Mouse (Mus musculus): Measurements from ENCODE around the gene Fam178b. TPM values are rescaled to one million over a fixed set of nuclear protein-coding genes. Genes with fewer than 3 reads are reported as not detected.

The Fam178b gene
- polyA plus RNA-seq, 2 experiments: 0.21 to 0.27 TPM

DNA sequence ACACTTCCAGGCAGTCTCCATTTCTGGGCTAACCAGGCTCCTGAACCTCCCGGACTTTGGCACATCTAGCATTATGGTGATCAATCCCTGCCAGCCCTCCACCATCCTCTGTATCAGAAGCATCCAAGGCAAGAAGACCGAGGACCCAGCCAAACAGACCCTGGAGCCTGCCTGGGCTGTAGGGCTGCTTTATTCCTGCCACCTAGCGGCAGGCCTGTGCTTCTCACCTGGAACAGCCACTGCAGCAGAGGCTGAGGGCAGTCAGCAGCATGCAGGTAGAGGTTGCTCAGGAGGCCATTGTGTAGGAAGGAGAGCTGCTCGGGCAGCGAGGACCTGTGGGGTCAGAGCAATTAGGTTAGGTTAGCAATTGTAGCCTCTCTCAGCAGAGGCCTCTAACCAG lies 48.0 kb downstream of the Fam178b start:
- Histone ChIP-seq H3K36me3 (replicated peaks; ENCODE audit: control insufficient read depth, insufficient read depth, low read depth) (no peaks in the 10 kb centered on the region), H3K27ac (no peak overlapping the region), H3K27me3 (ENCODE audit: control insufficient read depth, insufficient read depth, low read length) (no peaks in the 10 kb centered on the region), H3K4me3 (ENCODE audit: insufficient read depth in 1 of 2, low read depth in 2 of 2, low read length in 2 of 2) (no peak overlapping the region), H3K9ac (replicated peaks) (no peak overlapping the region), H3K9me3 (ENCODE audit: control insufficient read depth, low read length) (no peaks in the 10 kb centered on the region), H3K4me2 (ENCODE audit: low read depth) (no peak overlapping the region), H3K4me1 (replicated peaks; ENCODE audit: control insufficient read depth in 2 of 2, insufficient read depth in 2 of 2, low read length in 1 of 2) (peaks cover 0 to 8% of the 10 kb centered on the region in 2 experiments; a peak in 2 of 4 replicates)
- DNase-seq (ENCODE audit: low read depth in 3 of 3, low spot score in 3 of 3) (no peak), ATAC-seq (ENCODE audit: insufficient read depth) (no peak)
- TF ChIP-seq CTCF (IDR thresholded peaks at IDR 0.05; ENCODE audit: low read depth): peak; percentile 89
- no peak for TF ChIP-seq EP300 (IDR thresholded peaks at IDR 0.05; ENCODE audit: low read depth)
- WGBS (ENCODE audit: insufficient replicate concordance): 18% methylated on average over 5 of the region's 5 CpGs

DNA sequence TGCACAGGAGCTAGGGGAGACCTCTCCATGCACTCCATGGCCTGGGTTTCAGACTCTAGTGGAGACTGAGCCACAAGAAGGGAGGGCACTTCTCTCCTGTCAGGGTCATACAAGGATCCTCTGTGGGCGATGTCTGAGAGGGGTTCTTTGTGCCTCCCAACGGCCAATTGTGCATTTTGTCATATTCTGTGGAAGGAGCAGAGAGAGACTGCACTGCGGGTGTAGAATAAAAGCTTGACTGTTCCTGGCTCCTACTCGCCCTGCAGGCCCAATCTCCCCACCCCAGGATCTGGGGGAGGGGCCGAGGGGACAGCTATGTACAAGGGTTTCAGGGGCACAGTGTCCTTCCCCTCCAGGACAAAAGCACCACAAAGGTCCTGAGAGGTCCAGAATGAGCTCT lies 49.1 kb downstream of the Fam178b start:
- ATAC-seq (ENCODE audit: insufficient read depth) (no peak), DNase-seq (ENCODE audit: low read depth in 3 of 3, low spot score in 3 of 3) (no peak)
- Histone ChIP-seq H3K4me3 (ENCODE audit: insufficient read depth in 1 of 2, low read depth in 2 of 2, low read length in 2 of 2) (no peak overlapping the region), H3K9ac (replicated peaks) (no peak overlapping the region), H3K4me1 (replicated peaks; ENCODE audit: control insufficient read depth in 2 of 2, insufficient read depth in 2 of 2, low read length in 1 of 2) (peaks cover 0 to 8% of the 10 kb centered on the region in 2 experiments; a peak in 2 of 4 replicates), H3K27ac (no peak overlapping the region), H3K27me3 (ENCODE audit: control insufficient read depth, insufficient read depth, low read length) (no peaks in the 10 kb centered on the region), H3K4me2 (ENCODE audit: low read depth) (no peak overlapping the region), H3K9me3 (ENCODE audit: control insufficient read depth, low read length) (no peaks in the 10 kb centered on the region), H3K36me3 (replicated peaks; ENCODE audit: control insufficient read depth, insufficient read depth, low read depth) (no peaks in the 10 kb centered on the region)
- TF ChIP-seq EP300 (IDR thresholded peaks at IDR 0.05; ENCODE audit: low read depth) (no peak), CTCF (IDR thresholded peaks at IDR 0.05; ENCODE audit: low read depth) (no peak)
- WGBS (ENCODE audit: insufficient replicate concordance): 56% methylated on average over 5 of the region's 5 CpGs

DNA sequence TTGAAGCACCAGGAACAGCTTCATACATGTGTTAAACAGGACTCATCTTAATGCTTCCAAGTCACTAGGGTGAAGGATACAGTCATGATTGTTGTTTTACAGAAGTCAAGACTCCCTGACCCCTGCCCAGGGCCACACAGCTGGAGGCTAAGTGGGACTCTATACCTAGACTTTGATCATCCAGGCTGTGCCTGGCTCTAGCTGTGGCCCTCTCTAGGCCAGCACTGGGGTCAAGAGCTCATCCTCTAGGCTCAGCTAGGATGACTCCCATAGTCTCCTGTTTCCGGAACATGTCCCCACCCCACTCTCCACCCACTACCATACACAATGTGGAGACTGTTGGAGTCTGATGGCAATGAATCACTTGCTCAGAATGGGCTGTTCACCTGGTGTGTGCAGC lies 50.1 kb downstream of the Fam178b start:
- Histone ChIP-seq H3K9me3 (ENCODE audit: control insufficient read depth, low read length) (no peaks in the 10 kb centered on the region), H3K4me2 (ENCODE audit: low read depth) (no peak overlapping the region), H3K9ac (replicated peaks) (no peak overlapping the region), H3K27ac (no peak overlapping the region), H3K4me1 (replicated peaks; ENCODE audit: control insufficient read depth in 2 of 2, insufficient read depth in 2 of 2, low read length in 1 of 2) (peaks cover 0 to 8% of the 10 kb centered on the region in 2 experiments; a peak in 2 of 4 replicates), H3K36me3 (replicated peaks; ENCODE audit: control insufficient read depth, insufficient read depth, low read depth) (no peaks in the 10 kb centered on the region), H3K27me3 (ENCODE audit: control insufficient read depth, insufficient read depth, low read length) (no peaks in the 10 kb centered on the region), H3K4me3 (ENCODE audit: insufficient read depth in 1 of 2, low read depth in 2 of 2, low read length in 2 of 2) (no peak overlapping the region)
- DNase-seq (ENCODE audit: low read depth in 3 of 3, low spot score in 3 of 3) (no peak), ATAC-seq (ENCODE audit: insufficient read depth) (no peak)
- 72% methylated on average over 1 of the region's 1 CpGs for WGBS (ENCODE audit: insufficient replicate concordance)
- TF ChIP-seq CTCF (IDR thresholded peaks at IDR 0.05; ENCODE audit: low read depth): no peak
- no peak for TF ChIP-seq EP300 (IDR thresholded peaks at IDR 0.05; ENCODE audit: low read depth)

DNA sequence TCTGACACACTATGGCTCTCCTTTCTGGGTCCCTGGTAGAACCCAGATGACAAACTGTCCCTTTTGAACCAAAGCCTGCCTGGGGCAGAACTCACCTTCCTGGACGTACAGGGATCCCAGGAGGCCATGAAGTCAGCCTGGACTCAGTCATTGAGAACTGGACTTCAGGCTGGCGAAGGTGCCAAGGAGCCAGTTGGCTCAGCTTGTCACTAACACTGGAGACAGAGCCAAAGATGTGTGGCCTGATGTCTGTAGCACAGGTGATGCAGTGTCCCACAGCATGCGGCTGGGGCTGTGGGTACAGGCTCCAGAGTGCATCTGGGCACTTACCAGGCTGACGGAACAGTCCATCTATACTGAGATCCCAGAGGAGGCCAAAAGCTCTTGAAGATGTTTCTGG lies 50.9 kb downstream of the Fam178b start:
- WGBS (ENCODE audit: insufficient replicate concordance): 70% methylated on average over 4 of the region's 4 CpGs
- no peaks in the 10 kb centered on the region for H3K9me3 ChIP-seq (ENCODE audit: control insufficient read depth, low read length)
- H3K4me2 ChIP-seq (ENCODE audit: low read depth): no peak overlapping the region
- TF ChIP-seq CTCF (IDR thresholded peaks at IDR 0.05; ENCODE audit: low read depth): no peak
- no peak for TF ChIP-seq EP300 (IDR thresholded peaks at IDR 0.05; ENCODE audit: low read depth)
- no peak overlapping the region for H3K27ac ChIP-seq
- H3K9ac ChIP-seq (replicated peaks): no peak overlapping the region
- H3K4me1 ChIP-seq (replicated peaks; ENCODE audit: control insufficient read depth in 2 of 2, insufficient read depth in 2 of 2, low read length in 1 of 2): peaks cover 0 to 6% of the 10 kb centered on the region in 2 experiments; a peak in 1 of 4 replicates
- no peaks in the 10 kb centered on the region for H3K36me3 ChIP-seq (replicated peaks; ENCODE audit: control insufficient read depth, insufficient read depth, low read depth)
- no peak overlapping the region for H3K4me3 ChIP-seq (ENCODE audit: insufficient read depth in 1 of 2, low read depth in 2 of 2, low read length in 2 of 2)
- no peaks in the 10 kb centered on the region for H3K27me3 ChIP-seq (ENCODE audit: control insufficient read depth, insufficient read depth, low read length)
- no peak for ATAC-seq (ENCODE audit: insufficient read depth)
- DNase-seq (ENCODE audit: low read depth in 3 of 3, low spot score in 3 of 3): no peak

DNA sequence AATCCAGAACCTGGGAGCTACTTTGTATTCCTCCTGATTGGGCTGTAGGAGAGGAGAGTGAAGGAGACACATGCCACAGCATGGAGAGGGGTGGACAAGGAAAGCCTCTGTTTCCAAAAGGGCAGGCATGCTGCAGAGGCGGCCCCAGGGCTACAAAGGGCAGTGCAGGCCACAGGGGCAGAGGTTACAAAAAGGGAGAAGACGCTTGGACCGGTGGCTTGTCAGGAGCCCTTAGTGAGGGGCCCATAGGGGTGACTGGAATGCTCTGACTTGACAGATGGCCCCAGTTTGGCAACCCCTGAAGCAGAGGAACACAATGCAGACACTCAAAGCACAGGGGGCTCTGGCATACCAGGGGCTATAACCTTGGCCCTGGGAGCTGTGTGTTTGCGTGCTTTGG lies 51.6 kb downstream of the Fam178b start:
- 59% methylated on average over 4 of the region's 4 CpGs for WGBS (ENCODE audit: insufficient replicate concordance)
- Histone ChIP-seq H3K4me2 (ENCODE audit: low read depth) (no peak overlapping the region), H3K36me3 (replicated peaks; ENCODE audit: control insufficient read depth, insufficient read depth, low read depth) (no peaks in the 10 kb centered on the region), H3K27ac (no peak overlapping the region), H3K9me3 (ENCODE audit: control insufficient read depth, low read length) (no peaks in the 10 kb centered on the region), H3K4me3 (ENCODE audit: insufficient read depth in 1 of 2, low read depth in 2 of 2, low read length in 2 of 2) (no peak overlapping the region), H3K9ac (replicated peaks) (no peak overlapping the region), H3K27me3 (ENCODE audit: control insufficient read depth, insufficient read depth, low read length) (no peaks in the 10 kb centered on the region), H3K4me1 (replicated peaks; ENCODE audit: control insufficient read depth in 2 of 2, insufficient read depth in 2 of 2, low read length in 1 of 2) (no peaks in the 10 kb centered on the region; a peak in 1 of 4 replicates)
- TF ChIP-seq CTCF (IDR thresholded peaks at IDR 0.05; ENCODE audit: low read depth) (no peak), EP300 (IDR thresholded peaks at IDR 0.05; ENCODE audit: low read depth) (no peak)
- no peak for DNase-seq (ENCODE audit: low read depth in 3 of 3, low spot score in 3 of 3)
- ATAC-seq (ENCODE audit: insufficient read depth): no peak
